Mouse (Mus musculus) CD4-positive helper T cell, adult 2 months (primary cell): Measurements from ENCODE around the gene Cept1.
"Not testable (repeated sequence)": the region's sequence is repeated elsewhere in the genome, so short reads cannot be mapped to it uniquely, and the experiment has no call there.

ENCODE experiments used
- DNase-seq: peaks from one replicate; pipeline ENCODE4 v3.0.0-alpha.2; 2012; ENCODE audit warnings: low read depth, missing footprints, low spot score

Cept1 gene

DNA sequence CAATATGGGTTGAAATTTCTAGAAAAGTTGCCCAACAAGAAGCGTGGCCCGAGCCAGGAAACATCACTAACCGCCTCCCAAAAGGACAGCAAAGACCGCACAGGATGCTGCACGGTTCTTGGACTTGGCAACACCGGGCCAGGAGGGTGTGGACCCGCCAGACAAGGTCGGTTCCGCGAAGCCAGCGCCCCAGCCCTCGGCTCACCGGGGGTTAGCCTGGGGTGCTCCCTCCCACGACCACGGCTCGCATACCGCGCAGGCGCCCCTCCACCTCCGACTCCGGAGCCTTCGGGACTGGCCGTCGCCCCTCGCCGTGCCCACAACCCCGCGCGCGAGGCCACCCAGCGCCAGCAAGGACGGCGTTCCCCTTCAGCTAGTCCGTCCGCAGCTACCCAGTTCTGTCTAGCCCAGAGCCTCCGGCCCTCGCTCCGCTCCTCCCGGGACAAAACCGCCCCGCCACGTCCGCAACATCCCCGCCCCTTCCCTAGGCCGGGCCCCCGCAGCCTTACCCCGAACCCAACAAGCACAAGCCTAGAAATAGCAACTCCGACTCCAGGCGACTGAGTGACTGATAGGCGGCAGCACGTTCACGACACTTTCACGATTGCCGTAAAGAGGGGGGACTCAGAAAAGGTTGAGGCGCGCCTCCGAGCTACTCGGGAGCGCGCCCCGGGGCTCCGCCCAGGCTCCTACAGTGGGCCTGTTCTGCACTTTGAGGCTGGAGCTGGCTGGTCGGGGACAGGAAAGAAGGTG, at the start of gene Cept1, which contains the start of gene Dram2:
TSS of gene Cept1 (minus strand) at position 632 of the 753 bp plus-strand sequence.
TSS of gene Dram2 (plus strand) at position 628 of the 753 bp plus-strand sequence.
- peak; percentile 98 for DNase-seq

DNA sequence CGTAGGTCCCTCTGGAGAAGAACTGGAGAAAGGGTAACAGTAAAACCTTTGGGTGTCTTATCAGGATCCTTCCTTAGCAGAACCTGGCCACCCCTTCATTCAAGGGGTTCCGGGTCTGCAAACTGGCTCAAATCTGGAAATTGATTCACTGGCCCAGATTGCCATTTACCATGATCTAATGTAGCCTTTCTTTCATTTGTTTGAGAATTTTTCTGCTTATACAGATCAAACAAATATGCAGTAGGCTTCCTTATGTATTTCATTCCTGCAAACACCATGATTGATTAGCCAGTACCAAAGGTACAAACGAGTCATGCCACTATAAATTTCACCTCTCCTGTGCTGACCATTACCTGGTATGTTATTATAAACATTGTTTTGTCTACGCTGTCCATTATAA, 46.0 kb upstream of the Cept1 start:
- not testable (repeated sequence) for DNase-seq

DNA sequence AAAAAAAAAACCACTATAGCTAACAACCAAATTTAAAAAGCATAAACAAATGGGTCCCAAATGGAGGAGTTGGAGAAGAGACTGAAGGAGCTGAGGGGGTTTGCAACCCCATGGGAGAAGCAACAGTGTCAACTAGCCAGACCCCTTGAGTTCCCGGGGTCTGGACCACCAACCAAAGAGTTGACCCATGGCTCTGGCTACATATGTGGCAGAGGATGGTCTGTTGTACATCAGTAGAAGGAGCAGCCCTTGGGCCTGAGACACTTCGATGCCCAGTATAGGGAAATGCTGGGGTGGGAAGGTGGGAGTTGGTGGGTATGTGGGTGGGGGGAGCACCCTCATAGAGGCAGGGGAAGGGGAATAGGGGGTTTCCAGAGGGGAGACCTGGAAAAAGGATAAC, 31.7 kb upstream of the Cept1 start:
- DNase-seq, result no peak

DNA sequence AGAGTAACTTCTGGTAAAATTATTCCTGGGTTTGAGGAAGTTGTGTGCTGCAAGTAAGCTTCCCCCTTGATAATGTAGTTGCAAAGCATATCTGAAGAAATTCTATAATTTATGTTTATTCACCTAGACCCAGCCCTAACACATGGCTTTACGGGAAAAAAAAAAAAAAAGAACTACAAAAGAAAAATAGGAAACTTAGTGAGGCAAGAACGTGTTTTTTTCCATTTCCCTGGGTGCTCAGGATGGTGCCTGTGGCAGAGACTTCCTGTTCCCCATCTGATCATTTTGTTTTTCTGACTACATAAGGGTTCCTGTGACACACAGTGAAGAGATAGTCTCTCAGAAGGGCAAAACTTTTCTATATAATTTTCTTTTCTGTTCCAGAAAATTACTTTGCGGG, 25.6 kb upstream of the Cept1 start:
- no peak for DNase-seq

DNA sequence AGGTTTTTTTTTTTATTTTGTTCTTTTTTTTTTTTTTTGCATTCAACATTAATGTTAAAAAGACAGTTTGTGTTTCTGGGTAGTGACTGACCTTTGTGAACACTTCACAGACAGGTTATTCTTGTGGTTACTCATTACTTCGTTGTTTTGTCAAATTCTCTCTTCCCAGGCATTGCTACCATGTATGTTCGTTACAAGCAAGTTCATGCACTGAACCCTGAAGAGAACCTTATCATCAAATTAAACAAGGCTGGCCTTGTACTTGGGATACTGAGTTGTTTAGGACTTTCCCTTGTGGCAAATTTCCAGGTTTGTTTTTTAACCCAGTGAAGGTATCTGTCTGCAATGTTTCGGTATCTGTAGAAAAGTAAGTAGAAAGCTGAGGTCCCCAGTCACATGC, 18.3 kb upstream of the Cept1 start:
- no peak for DNase-seq

DNA sequence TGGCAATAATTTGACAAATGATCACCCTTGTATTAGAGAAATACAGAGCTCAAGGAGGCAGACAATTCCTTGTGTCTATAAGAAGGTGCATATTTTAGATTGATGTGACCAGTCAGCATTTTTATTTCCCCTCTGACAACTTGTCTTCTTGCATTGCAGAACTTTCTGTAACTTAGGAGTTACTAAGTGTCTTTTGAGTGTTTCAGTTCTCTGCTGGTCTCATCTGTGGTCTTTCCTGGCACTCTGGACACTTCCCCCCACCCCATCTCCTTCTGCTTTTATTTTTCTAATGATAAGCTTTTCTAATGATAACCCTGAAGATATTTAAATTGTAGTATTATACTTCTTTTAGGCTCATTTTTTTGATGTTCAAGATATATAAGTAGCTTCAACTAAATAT, 10.7 kb upstream of the Cept1 start:
- DNase-seq, result no peak

DNA sequence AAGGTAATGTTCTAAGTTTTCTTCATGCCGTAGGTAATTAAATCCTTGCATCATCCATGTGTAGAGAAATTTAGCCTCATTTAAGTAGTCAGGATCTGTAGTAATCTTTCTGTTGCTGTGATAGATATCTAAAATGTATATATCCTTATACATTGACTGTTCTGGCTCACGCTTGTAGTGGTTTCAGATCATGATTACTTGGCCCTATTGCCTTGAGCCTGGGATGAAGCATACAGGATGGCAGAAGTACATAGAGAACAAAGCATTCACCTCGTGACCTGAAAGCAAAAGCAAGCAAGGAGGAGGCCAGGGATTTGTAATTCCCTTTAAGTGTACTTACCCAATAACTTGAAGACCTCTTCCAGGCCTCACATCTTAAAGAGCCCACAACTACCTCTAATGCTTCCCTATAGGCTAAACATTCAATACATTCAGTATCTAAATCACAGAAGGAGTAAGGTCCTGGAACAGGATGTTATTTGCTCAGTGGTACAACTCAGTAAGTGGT, 8.2 kb upstream of the Cept1 start:
- no peak for DNase-seq

DNA sequence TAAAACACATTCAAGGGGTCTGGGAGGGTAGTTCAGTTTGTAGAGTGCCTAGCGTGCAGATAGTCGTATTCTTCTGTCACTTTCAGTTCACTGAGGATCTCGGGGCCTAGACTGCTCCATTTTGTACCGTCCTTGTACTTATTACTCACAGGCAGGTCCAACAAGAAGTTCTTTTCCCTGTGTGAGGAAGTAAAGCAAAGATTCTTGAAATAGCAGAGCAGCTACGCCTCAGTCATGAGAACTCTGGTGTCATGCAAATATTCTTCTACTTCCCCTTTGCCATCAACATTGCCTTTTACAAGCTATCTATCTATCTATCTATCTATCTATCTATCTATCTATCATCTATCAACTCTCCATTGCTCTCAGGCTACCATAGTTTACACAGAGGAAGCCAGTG, 5.8 kb upstream of the Cept1 start:
- no peak for DNase-seq

DNA sequence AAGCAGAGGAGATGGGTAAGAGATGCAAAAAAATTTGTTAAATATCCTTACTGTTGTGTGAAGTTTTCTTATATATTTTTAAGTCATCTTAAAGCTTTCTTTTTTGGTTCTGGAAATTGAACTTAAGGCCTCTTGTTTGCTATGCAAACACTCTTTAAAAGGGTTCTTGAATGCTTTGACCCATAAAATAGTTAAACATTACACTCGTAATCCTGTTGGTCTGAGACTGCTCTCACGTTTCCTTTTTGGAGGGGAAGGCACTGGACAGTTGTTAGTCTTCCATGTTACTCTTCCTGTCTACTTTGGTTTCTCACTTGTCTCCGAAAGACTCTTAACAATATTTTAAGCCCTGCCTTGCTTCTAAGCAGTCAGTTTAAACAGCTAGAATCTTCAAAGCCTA, 1.4 kb upstream of the Cept1 start:
- DNase-seq, result no peak

DNA sequence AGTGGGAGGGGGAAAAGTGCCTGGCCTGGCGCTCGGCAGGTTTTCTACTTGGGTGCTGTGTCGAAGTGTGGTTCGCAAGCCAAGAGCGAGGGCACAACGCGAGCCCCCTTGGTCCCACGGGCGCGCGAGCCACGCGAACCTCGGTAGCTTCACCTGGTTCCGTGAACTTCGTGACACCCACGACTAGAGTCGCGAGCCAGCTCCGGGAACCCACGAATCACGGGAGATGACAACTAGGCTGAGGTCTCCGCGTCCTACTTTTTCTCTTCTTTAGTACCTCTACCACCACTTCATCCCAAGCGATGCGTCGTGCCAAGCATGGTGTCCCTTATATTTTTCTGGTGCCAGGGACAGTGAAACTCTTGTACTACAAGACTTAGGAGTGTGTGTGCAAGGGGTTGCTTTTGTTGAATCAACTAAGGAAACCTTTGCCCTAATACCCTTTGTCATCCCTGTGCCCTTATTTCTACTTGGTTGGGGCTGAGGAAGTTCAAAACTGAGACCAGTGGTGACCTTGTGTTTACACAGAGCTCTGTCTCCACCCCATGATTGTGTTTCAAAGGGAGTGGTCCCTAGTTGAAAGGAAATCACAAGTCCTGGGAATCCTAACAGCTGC, 430 bp upstream of the Cept1 start:
- DNase-seq, result no peak

DNA sequence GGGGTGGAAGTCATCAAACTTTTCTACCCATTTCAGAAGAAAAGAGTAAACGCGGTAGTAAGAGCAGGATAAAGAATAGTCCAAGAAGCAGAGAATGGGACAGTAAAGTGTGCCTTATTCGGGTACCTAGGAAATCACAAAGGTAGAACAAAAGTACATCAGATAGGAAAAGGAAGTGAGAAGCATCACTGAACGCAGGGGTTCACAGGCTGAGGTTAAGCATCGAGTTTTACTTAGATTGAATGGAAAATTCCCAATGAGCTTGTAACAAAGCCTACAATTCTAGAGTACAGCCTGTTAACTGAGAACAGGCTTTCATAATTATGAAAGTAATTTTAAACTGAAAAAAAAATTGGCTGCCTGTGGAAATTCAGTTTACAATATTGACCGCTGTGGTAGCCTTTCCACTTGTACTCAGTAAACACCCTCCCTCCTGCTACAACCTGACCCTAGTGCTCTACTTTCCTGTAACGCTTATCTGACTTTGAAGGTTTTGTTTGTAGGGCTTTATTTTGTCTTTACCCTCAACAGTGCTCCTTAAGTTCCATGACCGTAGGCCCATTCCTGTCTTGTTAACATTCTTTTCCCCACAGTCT, 2.8 kb downstream of the Cept1 start:
- DNase-seq, result peak; percentile 53

DNA sequence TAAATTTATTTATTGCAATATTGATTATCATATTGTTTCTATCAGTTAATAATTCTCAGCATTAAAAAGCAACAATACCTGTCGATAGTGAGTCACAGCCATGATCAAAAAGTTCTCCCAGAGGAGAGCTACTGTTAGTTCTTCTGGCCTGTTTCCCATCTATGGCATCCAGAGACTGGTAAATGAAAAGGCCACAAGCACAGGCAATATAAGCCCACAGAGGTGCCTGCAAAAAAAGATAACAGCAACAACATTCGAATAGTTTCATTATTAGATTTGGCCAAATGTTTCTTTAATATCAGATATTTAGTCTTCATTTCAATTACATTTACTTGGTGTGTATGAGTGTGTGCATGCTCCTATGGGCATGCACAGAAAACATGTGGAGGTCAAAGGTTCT, 14.3 kb downstream of the Cept1 start:
- no peak for DNase-seq

DNA sequence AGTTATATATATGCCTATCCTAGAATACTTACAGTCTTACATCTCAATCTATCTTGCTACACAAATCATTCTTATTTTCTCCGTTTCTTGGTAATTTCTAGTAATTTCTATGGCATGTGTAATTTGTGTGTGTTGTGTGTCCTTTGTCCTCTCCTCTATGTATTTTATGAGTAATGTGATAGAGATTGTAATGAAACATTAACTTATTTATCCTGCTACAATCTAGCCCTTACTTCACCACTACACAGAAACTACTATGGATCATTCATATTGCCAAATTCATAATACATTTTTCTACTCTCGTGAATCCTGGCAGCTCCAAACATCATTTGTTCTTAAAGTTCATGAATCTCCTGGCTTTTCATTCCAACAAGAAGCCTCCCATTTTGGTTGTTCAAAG, 19.6 kb downstream of the Cept1 start:
- no peak for DNase-seq

DNA sequence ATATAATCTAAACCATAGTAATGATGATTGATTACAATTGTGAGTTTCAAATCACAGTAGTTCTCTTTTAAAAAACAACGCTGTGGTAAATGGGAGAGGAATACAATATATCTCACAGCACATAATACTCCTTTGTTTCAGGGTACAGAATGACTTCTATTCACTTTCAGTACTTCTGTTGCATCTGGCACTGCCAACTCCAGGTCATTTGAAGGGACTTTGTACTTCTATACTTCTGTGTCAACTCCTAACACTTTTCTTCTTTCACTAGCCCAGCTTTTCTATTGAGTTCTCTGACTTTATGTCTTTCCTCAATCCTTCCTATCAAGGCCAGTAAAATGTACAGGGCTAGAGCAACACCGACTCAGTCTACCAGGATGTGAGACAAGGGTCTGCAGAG, 21.2 kb downstream of the Cept1 start:
- no peak for DNase-seq

DNA sequence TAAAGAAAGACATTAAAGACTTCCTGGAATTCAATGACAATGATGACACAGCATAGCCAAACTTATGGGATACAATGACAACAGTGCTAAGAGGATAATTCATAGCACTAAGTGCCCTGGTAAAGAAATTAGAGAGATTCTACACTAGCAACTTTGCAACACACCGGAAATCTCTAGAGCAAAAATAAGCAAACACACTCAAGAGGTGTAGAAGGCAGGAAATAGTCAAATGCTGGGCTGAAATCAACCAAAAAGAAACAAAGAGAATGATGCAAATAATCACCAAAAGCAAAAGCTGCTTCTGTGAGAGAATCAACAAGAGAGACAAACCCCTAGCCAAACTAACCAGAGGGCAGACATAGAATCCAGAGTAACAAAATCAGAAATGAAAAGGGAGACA, 24.9 kb downstream of the Cept1 start:
- no peak for DNase-seq

DNA sequence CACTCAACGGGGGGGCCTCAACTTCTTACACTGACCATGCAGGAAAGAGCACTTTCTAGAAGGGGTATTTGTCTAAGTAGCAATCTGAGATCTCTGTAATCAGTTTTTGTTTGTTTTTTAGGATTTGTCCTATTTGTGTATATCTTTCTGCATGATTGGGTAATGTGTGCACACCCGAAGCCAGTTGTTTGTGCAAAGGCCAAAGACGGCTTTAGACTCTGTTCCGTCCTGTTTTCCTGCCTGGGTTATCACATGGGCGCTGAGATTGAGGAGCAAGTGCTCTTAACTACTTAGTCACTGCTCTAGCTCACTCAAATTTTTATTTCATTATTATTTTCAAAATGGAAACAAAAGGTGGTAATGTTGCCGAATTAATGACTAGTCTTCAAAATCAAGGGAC, 32.6 kb downstream of the Cept1 start:
- no peak for DNase-seq

DNA sequence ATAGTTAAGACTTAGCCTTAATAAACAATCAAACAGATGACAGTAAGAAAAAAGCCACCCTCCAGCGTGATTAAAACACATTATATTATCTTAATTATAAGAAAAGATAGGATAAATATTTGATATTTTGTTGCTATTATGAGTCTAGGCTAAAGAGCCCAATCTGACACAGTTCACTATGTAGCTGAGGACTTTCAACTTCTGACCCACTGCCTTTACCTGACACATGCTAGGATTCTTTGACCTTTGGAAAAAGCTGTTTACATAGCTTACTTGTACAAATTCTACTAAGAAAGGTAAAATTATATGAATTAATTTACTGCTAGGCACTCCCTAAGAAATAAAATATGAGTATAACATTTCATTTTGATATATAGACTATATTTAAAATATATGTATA, 36.9 kb downstream of the Cept1 start:
- DNase-seq, result no peak

DNA sequence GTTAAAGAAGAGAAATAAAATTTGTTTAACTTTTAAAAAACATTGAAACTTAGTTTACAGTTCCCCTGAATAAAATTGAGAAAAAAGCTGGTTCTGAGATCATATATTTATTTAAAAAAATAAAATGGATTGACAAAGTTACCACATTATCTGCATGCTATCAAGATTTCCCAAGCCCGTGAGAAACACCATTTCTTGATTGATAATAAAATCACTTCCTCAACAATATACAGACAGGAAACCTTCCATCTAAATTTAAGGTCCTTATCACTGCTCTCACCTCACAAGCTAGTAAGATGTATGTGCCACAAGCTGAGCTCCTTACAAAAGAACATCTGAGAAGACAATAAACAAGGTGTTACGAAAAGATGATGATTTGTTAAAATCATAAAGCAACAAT, 44.7 kb downstream of the Cept1 start:
- DNase-seq, result no peak

DNA sequence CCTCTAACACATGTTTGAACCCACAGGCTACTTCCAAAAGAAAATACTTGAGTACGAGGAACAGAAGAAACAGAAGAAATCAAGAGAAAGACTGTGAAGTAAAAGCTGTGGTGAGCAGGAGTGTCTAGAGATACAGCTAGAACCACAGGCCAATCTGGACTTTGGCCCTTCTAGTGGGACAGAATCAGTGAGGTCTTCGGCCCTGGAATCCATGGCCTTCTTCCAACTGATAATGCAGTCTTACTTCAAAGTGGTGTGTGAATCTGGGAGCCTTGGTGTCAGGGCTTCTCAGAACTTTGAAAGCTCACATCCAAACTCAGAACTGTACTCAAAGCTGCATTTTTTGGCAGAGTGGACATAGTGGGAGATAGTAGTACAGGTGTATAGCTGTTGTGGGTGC, 47.1 kb downstream of the Cept1 start:
- DNase-seq, result no peak

DNA sequence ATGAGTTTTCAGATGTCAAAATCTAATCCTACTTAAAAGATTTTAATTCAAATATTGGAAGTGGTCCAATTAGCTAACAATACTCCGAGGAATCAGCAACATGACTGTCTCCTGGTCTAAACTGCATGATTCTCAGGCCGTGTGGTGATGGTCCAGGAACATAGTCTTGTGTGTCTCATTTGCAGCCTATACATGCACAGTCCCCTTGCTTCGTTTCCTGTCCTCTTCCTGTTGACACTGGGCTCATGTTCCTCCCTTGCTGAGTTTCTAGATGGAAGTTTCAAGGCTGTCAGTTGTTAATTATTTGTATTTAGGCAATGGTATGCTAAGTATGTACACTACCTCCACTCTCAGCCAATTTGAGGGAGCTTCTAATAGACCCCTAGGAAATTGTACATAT, 50.6 kb downstream of the Cept1 start:
- no peak for DNase-seq

DNA sequence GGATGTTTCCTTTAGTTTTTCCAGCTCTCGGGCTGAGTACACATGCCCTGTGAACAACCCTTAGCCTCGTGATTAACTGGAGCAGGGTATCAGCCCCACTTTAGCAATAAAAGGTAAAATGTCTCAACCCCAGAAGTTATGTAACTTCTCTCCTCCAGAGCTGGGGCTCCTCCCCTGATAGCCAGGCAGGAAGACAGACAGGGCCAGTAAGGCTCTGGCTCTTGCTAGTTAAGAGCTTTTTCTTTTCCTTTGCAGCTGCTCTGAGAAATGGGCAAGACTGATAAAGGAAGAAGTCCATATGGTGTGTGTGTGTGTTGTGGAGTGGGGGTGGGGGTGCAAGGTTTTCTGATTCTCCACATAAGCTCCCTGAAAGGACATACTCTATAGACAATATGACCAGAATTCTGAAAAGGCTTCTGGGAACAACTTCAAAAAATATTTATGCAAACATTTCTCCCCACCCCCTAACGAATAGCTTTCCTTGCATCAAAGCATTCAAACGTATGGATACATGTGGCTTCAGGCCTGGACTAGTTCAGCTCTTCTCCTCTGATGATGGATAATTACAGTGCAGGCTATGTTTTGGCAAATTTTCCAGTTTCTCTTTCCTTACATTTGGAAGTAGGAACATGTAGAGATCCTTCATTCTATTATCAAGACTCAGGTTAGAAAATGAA, 51.4 kb downstream of the Cept1 start:
- no peak for DNase-seq

DNA sequence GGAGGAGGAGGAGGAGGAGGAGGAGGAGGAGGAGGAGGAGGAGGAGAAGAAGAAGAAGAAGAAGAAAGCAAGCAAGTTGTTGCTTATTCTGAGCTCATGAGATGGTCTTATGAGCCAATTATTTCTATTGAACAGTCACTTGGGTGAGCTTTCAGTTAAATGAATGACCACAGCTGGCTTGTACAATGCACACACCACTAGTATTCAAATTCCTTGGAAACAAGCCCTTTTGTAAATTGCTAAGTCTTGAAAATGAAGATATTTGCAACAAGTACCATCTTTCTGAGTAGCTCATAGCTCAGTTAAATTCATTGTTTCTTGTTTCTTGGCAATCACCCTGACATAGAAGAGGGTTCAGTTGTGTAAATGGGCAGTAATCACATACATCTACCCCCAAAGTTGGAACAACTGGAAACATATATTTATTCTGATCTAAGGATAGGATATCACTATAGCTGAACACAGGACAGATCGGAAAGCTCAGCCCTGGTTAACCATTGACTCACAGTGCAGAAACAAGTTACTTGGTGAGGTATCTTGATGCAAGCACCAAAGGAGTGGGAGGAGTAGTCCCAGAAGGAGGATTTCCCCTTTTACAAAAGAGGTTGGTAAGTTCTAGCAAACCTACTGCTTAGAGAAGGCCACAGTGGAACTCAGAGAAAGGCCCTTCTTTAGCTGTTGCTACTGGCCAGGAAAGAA, 52.1 kb downstream of the Cept1 start:
- DNase-seq, result no peak
